Mouse (Mus musculus): ENCODE measurements around the gene Naa15.

DNA sequence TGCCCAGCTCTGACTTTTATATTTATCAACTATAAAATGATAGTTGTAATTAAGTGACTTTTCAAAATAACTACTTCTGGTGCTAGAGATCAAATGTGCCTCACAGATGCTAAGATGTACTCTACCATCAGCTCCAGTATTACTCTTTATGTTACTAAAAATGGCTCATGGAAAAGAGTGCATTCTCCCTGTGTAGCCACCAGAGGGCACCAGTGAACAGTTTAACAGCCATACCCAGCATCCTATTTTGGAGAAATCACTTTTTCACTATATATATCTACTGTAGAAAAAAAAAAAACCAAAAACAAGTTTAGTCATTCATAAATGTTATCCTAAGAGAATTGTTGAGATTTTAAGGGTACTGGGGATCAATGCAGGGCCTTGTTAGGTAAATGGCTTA is 66.1 kb downstream of the Naa15 start:
- TF ChIP-seq CTCF (IDR thresholded peaks at IDR 0.05; ENCODE audit: borderline replicate concordance, insufficient read depth, low read length), result no peak
- TF ChIP-seq POLR2A (IDR thresholded peaks at IDR 0.05; ENCODE audit: low read depth, low read length), result no peak
